Mouse (Mus musculus) cerebellum, adult 11-12 months (tissue): ENCODE results near the gene Mapk3.

Experiments
- DNase-seq: peaks from one replicate; pipeline ENCODE4 v3.0.0; 2022

Gene Mapk3

DNA sequence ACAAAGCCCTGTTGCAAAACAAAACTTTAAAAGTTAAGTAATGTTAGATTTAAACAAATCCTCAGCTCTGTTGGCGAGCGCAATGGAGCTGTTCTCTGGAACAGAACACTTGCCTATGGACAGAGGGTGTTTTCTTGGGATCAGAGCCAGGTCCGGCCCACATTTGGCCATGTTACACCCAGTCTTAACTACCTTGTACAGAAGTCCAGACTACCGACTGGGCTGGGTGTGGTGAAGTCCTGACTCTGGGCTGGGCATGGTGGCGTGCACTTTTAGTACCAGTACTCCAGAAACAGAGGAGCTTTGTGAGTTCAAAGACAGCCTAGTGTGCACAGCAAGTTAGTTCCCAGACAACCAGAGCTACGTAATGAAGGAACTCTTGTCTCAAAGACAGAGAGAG lies 47.6 kb downstream of the Mapk3 start:
- DNase-seq = no peak

DNA sequence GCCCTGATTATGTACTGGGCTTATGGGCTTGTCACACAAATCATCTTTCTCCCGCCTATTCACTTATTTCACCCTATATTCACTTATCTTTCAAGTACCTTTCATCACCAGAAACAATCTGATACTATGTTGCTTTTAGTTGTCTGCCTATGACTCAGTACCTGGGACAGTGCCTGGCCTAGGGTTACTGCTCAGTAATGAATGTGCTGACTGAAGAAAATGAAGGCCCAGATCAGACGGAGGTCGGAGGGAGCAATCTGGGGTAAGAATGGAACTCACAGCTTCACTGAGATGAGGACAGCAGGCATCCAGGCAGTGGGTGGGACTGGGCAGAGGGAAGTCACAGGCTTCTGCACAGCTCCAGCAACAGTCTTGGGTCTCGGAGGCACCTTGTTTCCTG lies 48.0 kb downstream of the Mapk3 start:
- DNase-seq = no peak

- peak; percentile 89 for DNase-seq
Observed at GRCm38 (mm10) chr7:126808703-126809455, 49.5 kb downstream of the Mapk3 start.

- no peak for DNase-seq
Observed at GRCm38 (mm10) chr7:126809723-126810369, 50.4 kb downstream of the Mapk3 start.
